Mouse (Mus musculus) heart, embryonic 14.5 days (tissue): ENCODE results near the gene Ivns1abp. TPM values are rescaled to one million over a fixed set of nuclear protein-coding genes. Genes with fewer than 3 reads are reported as not detected.
A peak's percentile ranks its signal among the peaks of the same experiment; 100 is the strongest.
"Not testable (repeated sequence)": the region's sequence is repeated elsewhere in the genome, so short reads cannot be mapped to it uniquely, and the experiment has no call there.

Experiments
- ATAC-seq: fragments of 200-750 bp; cut with Nextera tagmentation; 2 replicates; pipeline ENCODE4 v1.8.0; 2017; ENCODE audit warnings: low read depth, moderate TSS enrichment; ENCODE audit not compliant: insufficient number of reproducible peaks, insufficient read depth, low FRiP score
- H3K27ac ChIP-seq, 2 experiments: fragments of 200-500 bp in 1 of 2; fragments of 300-500 bp in 1 of 2; sonication (generic) in 1 of 2; replicated peaks in 1 of 2; 2 replicates each; pipeline ENCODE4 v1.5.1; 2012 to 2014; ENCODE audit warnings: low read depth in 2 of 2, low read length in 2 of 2, control low read depth in 1 of 2, mild to moderate bottlenecking in 1 of 2, mixed read lengths in 1 of 2; ENCODE audit not compliant: control insufficient read depth in 1 of 2, insufficient read depth in 1 of 2
- H3K27me3 ChIP-seq: fragments of 300-500 bp; sonication (generic); 2 replicates; pipeline ENCODE4 v1.6.1; 2014; ENCODE audit warnings: mild to moderate bottlenecking, low read length, control low read depth; ENCODE audit not compliant: control insufficient read depth, insufficient read depth
- H3K36me3 ChIP-seq: fragments of 300-500 bp; sonication (generic); 2 replicates; pipeline ENCODE4 v1.6.1; 2014; ENCODE audit warnings: mild to moderate bottlenecking, control low read depth, low read length, mixed read lengths; ENCODE audit not compliant: control insufficient read depth, insufficient read depth
- H3K4me1 ChIP-seq, 2 experiments: fragments of 200-500 bp in 1 of 2; fragments of 300-500 bp in 1 of 2; sonication (generic) in 1 of 2; 2 replicates each; pipeline ENCODE4 v1.6.1; 2012 to 2014; ENCODE audit warnings: low read length in 2 of 2, control low read depth in 1 of 2, mixed read lengths in 1 of 2; ENCODE audit not compliant: control insufficient read depth in 2 of 2, insufficient read depth in 2 of 2
- H3K4me2 ChIP-seq: fragments of 300-500 bp; sonication (generic); 2 replicates; pipeline ENCODE4 v1.6.1; 2014; ENCODE audit warnings: mild to moderate bottlenecking, low read length
- H3K4me3 ChIP-seq, 2 experiments: fragments of 200-500 bp in 1 of 2; fragments of 300-500 bp in 1 of 2; sonication (generic) in 1 of 2; 2 replicates each; pipeline ENCODE4 v1.5.1; 2012 to 2014; ENCODE audit warnings: low read length in 2 of 2, mild to moderate bottlenecking in 2 of 2, control low read depth in 1 of 2, low read depth in 1 of 2, moderate library complexity in 1 of 2; ENCODE audit not compliant: control insufficient read depth in 1 of 2, insufficient read depth in 1 of 2
- H3K9ac ChIP-seq: fragments of 300-500 bp; sonication (generic); 2 replicates; pipeline ENCODE4 v1.6.1; 2014; ENCODE audit warnings: mild to moderate bottlenecking, low read length
- H3K9me3 ChIP-seq: fragments of 300-500 bp; sonication (generic); 2 replicates; pipeline ENCODE4 v1.6.1; 2016; ENCODE audit warnings: low read length, control low read depth; ENCODE audit not compliant: control insufficient read depth
- WGBS: fragments of 180-500 bp; shearing (Covaris S2); extraction: QIAGEN DNeasy Blood & Tissue Kit; methylation state at CpG from one replicate; pipeline ENCODE4 v1.1.7; 2014; 5-methylcytosine and 5-hydroxymethylcytosine counted together
- polyA plus RNA-seq: library from polyadenylated mRNA; unstranded; fragments of >200 nt; fragmentation: Nextera tagmentation; extraction: Ambion mirVana; gene quantifications from 2 replicates; pipeline ENCODE4 v1.2.1, GENCODE M21; 2014

The Ivns1abp gene
- polyA plus RNA-seq, 1 experiment from 2014 or later = 305 TPM

- peak overlapping the region; percentile 42; the same call in 1 of the 2 replicates for H3K9ac ChIP-seq
- ATAC-seq = not testable (repeated sequence)
- WGBS = 66% methylated on average over 4 of the region's 4 CpGs
Measured at GRCm38 (mm10) chr1:151348293-151348692, 4.0 kb downstream of the Ivns1abp start.

GRCm38 (mm10) chr1:151352911-151353310 is 8.6 kb downstream of the Ivns1abp start:
- Histone ChIP-seq H3K4me2 (no peak overlapping the region), H3K4me1 (peaks cover 2 to 16% of the 10 kb centered on the region in 2 experiments; a peak in 3 of 4 replicates), H3K9ac (no peak overlapping the region), H3K4me3 (no peak overlapping the region), H3K27ac (no peak overlapping the region), H3K9me3 (no peaks in the 10 kb centered on the region), H3K27me3 (no peaks in the 10 kb centered on the region), H3K36me3 (peaks cover 90% of the 10 kb centered on the region)
- WGBS = 87% methylated on average over 2 of the region's 2 CpGs
- no peak for ATAC-seq

More at GRCm38 (mm10) chr1:151348293-151348692, 4.0 kb downstream of the Ivns1abp start:
- H3K27me3 ChIP-seq, H3K9me3 ChIP-seq, H3K27ac ChIP-seq, H3K4me3 ChIP-seq: not testable (repeated sequence)
- Histone ChIP-seq H3K36me3 (peaks cover 44% of the 10 kb centered on the region), H3K4me2 (peak overlapping the region; percentile 40), H3K4me1 (peaks cover 2 to 27% of the 10 kb centered on the region in 2 experiments; a peak in 3 of 4 replicates)

GRCm38 (mm10) chr1:151355994-151356393 is 11.7 kb downstream of the Ivns1abp start:
- Histone ChIP-seq H3K4me1 (no peaks in the 10 kb centered on the region), H3K9me3 (no peaks in the 10 kb centered on the region), H3K27ac (no peak overlapping the region), H3K36me3 (peaks cover 100% of the 10 kb centered on the region), H3K4me3 (no peak overlapping the region), H3K9ac (no peak overlapping the region), H3K27me3 (no peaks in the 10 kb centered on the region), H3K4me2 (no peak overlapping the region)
- no peak for ATAC-seq
- WGBS = 90% methylated on average over 5 of the region's 5 CpGs

GRCm38 (mm10) chr1:151359374-151359773 is 15.1 kb downstream of the Ivns1abp start:
- no peaks in the 10 kb centered on the region for H3K9me3 ChIP-seq
- no peak overlapping the region for H3K27ac ChIP-seq
- H3K27me3 ChIP-seq = no peaks in the 10 kb centered on the region
- no peak for ATAC-seq
- H3K9ac ChIP-seq = no peak overlapping the region
- no peak overlapping the region for H3K4me2 ChIP-seq
- WGBS = 83% methylated on average over 3 of the region's 3 CpGs
- H3K4me3 ChIP-seq = no peak overlapping the region
- H3K36me3 ChIP-seq = peaks cover 100% of the 10 kb centered on the region
- no peaks in the 10 kb centered on the region for H3K4me1 ChIP-seq

- Histone ChIP-seq H3K4me3 (no peak overlapping the region), H3K4me2 (no peak overlapping the region), H3K27me3 (no peaks in the 10 kb centered on the region), H3K27ac (no peak overlapping the region), H3K4me1 (peaks cover 2 to 3% of the 10 kb centered on the region in 2 experiments; a peak in 3 of 4 replicates), H3K9me3 (no peaks in the 10 kb centered on the region), H3K9ac (no peak overlapping the region), H3K36me3 (peaks cover 81% of the 10 kb centered on the region)
- ATAC-seq = no peak
- 84% methylated on average over 8 of the region's 8 CpGs for WGBS
Measured at GRCm38 (mm10) chr1:151366944-151367605, 22.8 kb downstream of the Ivns1abp start.

GRCm38 (mm10) chr1:151367721-151368324 is 23.5 kb downstream of the Ivns1abp start:
- no peak overlapping the region for H3K27ac ChIP-seq
- H3K4me2 ChIP-seq = no peak overlapping the region
- peaks cover 2 to 3% of the 10 kb centered on the region in 2 experiments; a peak in 3 of 4 replicates for H3K4me1 ChIP-seq
- H3K27me3 ChIP-seq = no peaks in the 10 kb centered on the region
- H3K36me3 ChIP-seq = peaks cover 74% of the 10 kb centered on the region
- 87% methylated on average over 5 of the region's 5 CpGs for WGBS
- ATAC-seq = no peak
- no peak overlapping the region for H3K4me3 ChIP-seq
- no peaks in the 10 kb centered on the region for H3K9me3 ChIP-seq
- H3K9ac ChIP-seq = no peak overlapping the region

- H3K4me1 ChIP-seq = peaks cover 2 to 3% of the 10 kb centered on the region in 2 experiments; a peak in 3 of 4 replicates
- 89% methylated on average over 3 of the region's 3 CpGs for WGBS
- no peak overlapping the region for H3K4me2 ChIP-seq
Measured at GRCm38 (mm10) chr1:151368444-151368843, 24.2 kb downstream of the Ivns1abp start.

More at GRCm38 (mm10) chr1:151368444-151368843, 24.2 kb downstream of the Ivns1abp start:
- Histone ChIP-seq H3K9me3 (no peaks in the 10 kb centered on the region), H3K9ac (no peak overlapping the region), H3K27me3 (no peaks in the 10 kb centered on the region), H3K27ac (no peak overlapping the region), H3K4me3 (no peak overlapping the region), H3K36me3 (peaks cover 71% of the 10 kb centered on the region)
- ATAC-seq = no peak
